Mouse (Mus musculus) kidney, embryonic 15.5 days (tissue): Measurements from ENCODE around the gene Pax7. TPM values are rescaled to one million over a fixed set of nuclear protein-coding genes. Genes with fewer than 3 reads are reported as not detected.

ENCODE experiments used
- ATAC-seq: fragments of 200-750 bp; cut with Nextera tagmentation; replicated peaks from 2 replicates; pipeline ENCODE4 v1.8.0; 2017; ENCODE audit warnings: moderate TSS enrichment; ENCODE audit not compliant: low FRiP score
- H3K27ac ChIP-seq: fragments of 300-500 bp; sonication (generic); 2 replicates; pipeline ENCODE4 v1.5.1; 2015; ENCODE audit warnings: mild to moderate bottlenecking, inconsistent platforms
- H3K27me3 ChIP-seq: fragments of 300-500 bp; sonication (generic); 2 replicates; pipeline ENCODE4 v1.6.1; 2015; ENCODE audit warnings: inconsistent platforms
- H3K36me3 ChIP-seq: fragments of 300-500 bp; sonication (generic); 2 replicates; pipeline ENCODE4 v1.6.1; 2015; ENCODE audit warnings: inconsistent platforms
- H3K4me1 ChIP-seq: fragments of 300-500 bp; sonication (generic); 2 replicates; pipeline ENCODE4 v1.6.1; 2015; ENCODE audit warnings: inconsistent platforms
- H3K4me2 ChIP-seq: fragments of 300-500 bp; sonication (generic); 2 replicates; pipeline ENCODE4 v1.6.1; 2015; ENCODE audit warnings: moderate library complexity, mild to moderate bottlenecking, inconsistent platforms
- H3K4me3 ChIP-seq: fragments of 300-500 bp; sonication (generic); replicated peaks from 2 replicates; pipeline ENCODE4 v1.5.1; 2015; ENCODE audit warnings: mild to moderate bottlenecking, inconsistent platforms
- H3K9ac ChIP-seq: fragments of 300-500 bp; sonication (generic); 2 replicates; pipeline ENCODE4 v1.6.1; 2015; ENCODE audit warnings: mild to moderate bottlenecking, inconsistent platforms
- H3K9me3 ChIP-seq: fragments of 300-500 bp; sonication (generic); replicated peaks from 2 replicates; pipeline ENCODE4 v1.6.1; 2016; ENCODE audit warnings: inconsistent platforms
- WGBS: fragments of 180-500 bp; shearing (Covaris S2); methylation state at CpG from one replicate; pipeline ENCODE4 v1.1.7; 2015; ENCODE audit warnings: mixed read lengths; 5-methylcytosine and 5-hydroxymethylcytosine counted together
- polyA plus RNA-seq: library from polyadenylated mRNA; unstranded; fragments of >200 nt; fragmentation: Nextera tagmentation; extraction: Ambion mirVana; gene quantifications from 2 replicates; pipeline ENCODE4 v1.2.1, GENCODE M21; 2015

Pax7 gene
- polyA plus RNA-seq = 0.05 and 0.10 TPM in 2 replicates

DNA sequence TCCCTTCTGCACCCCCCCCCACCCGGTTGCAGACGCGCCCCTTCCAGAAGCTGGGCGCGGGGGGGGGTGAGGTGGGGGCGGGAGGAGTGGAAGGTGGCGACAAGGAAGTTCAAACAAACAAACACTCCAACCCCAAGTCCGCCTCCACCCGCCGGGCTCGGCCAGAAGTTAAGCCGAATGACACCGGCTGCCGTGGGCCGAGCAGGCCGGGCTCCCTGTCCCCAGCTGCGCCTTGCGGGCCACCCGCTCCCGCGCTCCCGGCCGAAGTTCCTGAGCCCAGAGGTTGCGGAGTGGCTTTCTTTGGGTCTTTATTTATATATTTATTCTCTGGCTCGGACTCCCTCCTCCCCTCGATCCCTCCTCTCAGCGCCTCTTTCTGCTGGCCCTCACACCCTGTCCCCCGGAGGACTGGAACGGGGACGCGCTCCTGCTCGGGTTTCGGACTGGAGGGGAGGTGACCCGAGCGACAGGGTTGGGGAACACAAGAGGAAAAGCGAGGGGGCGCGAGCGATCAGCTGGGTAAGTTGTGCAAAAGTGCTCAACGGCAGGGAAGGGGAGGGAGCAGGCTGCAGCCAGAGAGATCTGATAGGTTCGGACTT, at the start of gene Pax7:
TSS of gene Pax7 (minus strand) at position 493 of the 599 bp plus-strand sequence.
- no peak for ATAC-seq
- Histone ChIP-seq H3K27me3 (peaks cover 100% of the 10 kb centered on the region), H3K27ac (no peak within 1 kb of the TSS), H3K4me3 (peak within 1 kb of the TSS; percentile 27), H3K9ac (no peak within 1 kb of the TSS), H3K9me3 (no peaks in the 10 kb centered on the region), H3K36me3 (no peaks in the 10 kb centered on the region), H3K4me2 (peak within 1 kb of the TSS; percentile 49), H3K4me1 (peaks cover 30% of the 10 kb centered on the region)
- WGBS = 1% methylated on average over 34 of the region's 41 CpGs

DNA sequence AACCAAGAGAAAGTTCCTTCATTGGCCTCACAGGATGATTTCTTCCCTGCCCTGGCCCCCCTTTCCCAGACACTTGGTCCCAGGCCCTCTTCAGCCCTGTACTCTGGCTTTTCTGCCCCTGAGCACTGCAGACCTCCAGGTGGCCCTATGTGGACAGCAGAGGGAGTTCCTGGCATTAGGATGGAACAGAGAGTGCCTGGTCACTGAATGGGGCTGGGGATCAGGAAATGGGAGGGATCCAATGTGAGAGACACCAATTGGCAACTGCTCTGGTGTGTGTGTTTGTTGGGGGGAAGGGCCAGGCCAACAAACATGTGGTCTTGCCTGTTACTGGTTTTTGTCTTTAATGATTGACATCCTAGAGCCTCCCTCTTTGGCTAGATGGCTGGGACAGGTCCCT, 48.5 kb upstream of the Pax7 start:
- no peak overlapping the region for H3K27ac ChIP-seq
- no peak overlapping the region for H3K4me3 ChIP-seq
- no peaks in the 10 kb centered on the region for H3K4me1 ChIP-seq
- H3K9me3 ChIP-seq = no peaks in the 10 kb centered on the region
- ATAC-seq = no peak
- peaks cover 10% of the 10 kb centered on the region for H3K27me3 ChIP-seq
- H3K4me2 ChIP-seq = no peak overlapping the region
- H3K36me3 ChIP-seq = no peaks in the 10 kb centered on the region
- H3K9ac ChIP-seq = no peak overlapping the region

DNA sequence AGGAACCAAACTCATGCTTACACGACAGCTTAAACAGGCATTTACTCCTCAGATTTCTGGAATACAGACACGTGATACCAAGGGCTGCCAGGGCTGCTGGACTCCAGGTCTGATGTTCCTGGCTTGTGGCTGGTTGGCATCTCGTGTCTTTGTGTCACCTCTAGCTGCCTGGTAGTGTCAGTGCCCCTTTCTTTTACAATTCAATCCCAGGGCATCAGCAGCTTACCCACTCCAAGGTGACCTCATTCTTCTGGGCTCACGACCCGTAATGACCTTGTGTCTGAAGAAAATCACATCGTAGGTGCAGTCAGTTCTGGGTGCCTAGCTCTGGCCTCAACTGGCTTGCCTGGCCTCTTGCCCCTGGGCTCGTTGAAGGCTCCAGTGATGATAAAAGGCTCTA, 46.0 kb upstream of the Pax7 start:
- 65% methylated on average over 7 of the region's 7 CpGs for WGBS
- no peaks in the 10 kb centered on the region for H3K9me3 ChIP-seq

DNA sequence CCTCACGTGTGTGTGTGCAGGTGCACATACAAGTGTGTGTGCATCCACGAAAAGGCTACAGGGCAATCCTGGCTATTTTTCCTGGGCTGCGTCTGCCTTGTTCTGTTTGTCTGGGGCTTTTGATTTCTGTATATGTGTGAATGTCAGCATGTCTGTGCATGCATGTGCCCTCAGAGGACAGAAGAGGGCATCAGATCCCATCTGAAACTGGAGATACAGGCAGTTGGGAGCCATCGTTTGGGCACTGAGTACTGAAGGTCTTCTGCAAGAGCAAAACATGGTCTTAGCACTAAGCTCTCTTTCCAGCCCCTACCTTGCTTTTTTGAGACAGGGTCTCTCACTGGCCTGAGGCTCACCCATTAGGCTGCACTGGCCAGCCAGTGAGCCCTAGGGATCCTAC, 45.1 kb upstream of the Pax7 start:
- Histone ChIP-seq H3K27ac (no peak overlapping the region), H3K4me3 (no peak overlapping the region), H3K27me3 (peaks cover 19% of the 10 kb centered on the region), H3K9me3 (no peaks in the 10 kb centered on the region), H3K36me3 (no peaks in the 10 kb centered on the region), H3K4me1 (no peaks in the 10 kb centered on the region), H3K4me2 (no peak overlapping the region), H3K9ac (no peak overlapping the region)
- no peak for ATAC-seq
- 67% methylated on average over 4 of the region's 4 CpGs for WGBS

More for the DNA sequence above, 46.0 kb upstream of the Pax7 start:
- H3K4me1 ChIP-seq = no peaks in the 10 kb centered on the region
- H3K9ac ChIP-seq = no peak overlapping the region
- no peak overlapping the region for H3K4me2 ChIP-seq
- no peaks in the 10 kb centered on the region for H3K36me3 ChIP-seq
- no peak overlapping the region for H3K4me3 ChIP-seq
- no peak for ATAC-seq
- no peak overlapping the region for H3K27ac ChIP-seq
- peaks cover 17% of the 10 kb centered on the region for H3K27me3 ChIP-seq

DNA sequence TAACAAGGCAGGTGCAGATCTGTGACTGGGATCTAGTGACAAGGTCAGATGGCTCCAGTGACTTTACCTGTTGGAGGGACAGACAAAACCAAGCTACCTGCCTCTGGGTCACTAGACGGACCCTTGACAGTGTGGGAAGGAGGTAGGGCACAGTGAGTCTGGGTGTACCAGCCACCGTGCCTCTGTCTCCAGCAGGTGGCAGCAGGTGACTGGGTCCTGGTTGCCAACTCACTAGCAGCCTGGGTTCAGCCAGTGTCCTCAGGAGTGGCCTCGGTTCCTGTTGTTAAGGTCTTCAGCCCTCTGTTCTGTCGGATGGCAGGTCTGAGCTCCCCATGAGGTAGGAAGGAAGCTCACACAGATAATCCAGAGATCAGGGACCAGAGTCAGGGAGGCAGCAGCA, 43.9 kb upstream of the Pax7 start:
- Histone ChIP-seq H3K9me3 (no peaks in the 10 kb centered on the region), H3K4me2 (no peak overlapping the region), H3K27me3 (peaks cover 25% of the 10 kb centered on the region), H3K27ac (no peak overlapping the region), H3K4me3 (no peak overlapping the region), H3K36me3 (no peaks in the 10 kb centered on the region), H3K4me1 (no peaks in the 10 kb centered on the region), H3K9ac (no peak overlapping the region)
- no peak for ATAC-seq
- 6% methylated on average over 4 of the region's 4 CpGs for WGBS

DNA sequence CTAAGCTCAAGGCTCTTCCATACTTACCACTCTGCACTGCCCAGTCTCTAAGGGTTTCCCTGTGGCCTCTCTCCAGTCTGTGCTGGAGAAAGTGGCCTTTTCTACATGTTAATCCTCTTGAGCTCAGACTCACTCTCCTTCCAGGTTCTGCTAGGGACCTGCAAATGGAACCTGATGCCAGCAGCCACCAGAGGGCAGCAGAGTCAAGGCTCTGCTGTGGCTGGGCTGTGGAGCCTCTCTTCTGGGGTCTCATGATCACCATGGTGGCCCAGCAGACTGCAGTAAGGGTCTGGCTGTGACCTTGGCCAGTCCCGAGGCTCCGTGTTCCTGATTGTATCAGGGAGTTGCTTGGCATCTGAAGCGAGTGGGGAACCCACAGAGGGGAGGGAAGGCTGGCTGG, 39.3 kb upstream of the Pax7 start:
- Histone ChIP-seq H3K9me3 (0 out of 2 replicates have a peak, but pooled peaks cover 4% of the 10 kb centered on the region), H3K4me3 (no peak overlapping the region), H3K4me1 (0 out of 2 replicates have a peak, but pooled peaks cover 6% of the 10 kb centered on the region), H3K27me3 (peaks cover 29% of the 10 kb centered on the region), H3K36me3 (no peaks in the 10 kb centered on the region), H3K4me2 (no peak overlapping the region), H3K9ac (no peak overlapping the region), H3K27ac (no peak overlapping the region)
- 5% methylated on average over 3 of the region's 3 CpGs for WGBS
- ATAC-seq = no peak

DNA sequence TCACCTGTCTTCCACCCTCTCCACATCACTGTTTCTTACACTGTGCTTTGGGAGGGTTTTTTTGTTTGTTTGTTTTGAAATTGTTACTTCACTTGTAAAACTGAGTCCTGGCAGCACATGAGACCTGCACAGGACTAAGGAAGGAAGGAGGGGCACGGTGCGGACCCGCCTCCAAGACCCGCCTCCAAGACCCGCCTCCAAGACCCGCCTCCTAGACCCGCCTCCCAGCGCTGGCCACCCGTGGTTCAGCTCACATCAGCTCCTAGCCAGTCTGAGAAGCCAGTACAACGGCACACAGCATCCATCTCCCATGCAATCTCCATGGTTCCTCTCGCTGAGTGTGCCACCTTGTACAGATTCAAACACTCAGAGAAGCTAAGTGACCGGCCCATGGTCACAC, 38.4 kb upstream of the Pax7 start:
- 25% methylated on average over 12 of the region's 12 CpGs for WGBS
- no peak overlapping the region for H3K4me2 ChIP-seq
- H3K4me1 ChIP-seq = 0 out of 2 replicates have a peak, but pooled peaks cover 6% of the 10 kb centered on the region
- no peak overlapping the region for H3K4me3 ChIP-seq
- H3K36me3 ChIP-seq = no peaks in the 10 kb centered on the region
- H3K9ac ChIP-seq = no peak overlapping the region
- H3K27me3 ChIP-seq = peaks cover 27% of the 10 kb centered on the region
- ATAC-seq = no peak
- H3K27ac ChIP-seq = no peak overlapping the region
- 0 out of 2 replicates have a peak, but pooled peaks cover 4% of the 10 kb centered on the region for H3K9me3 ChIP-seq

DNA sequence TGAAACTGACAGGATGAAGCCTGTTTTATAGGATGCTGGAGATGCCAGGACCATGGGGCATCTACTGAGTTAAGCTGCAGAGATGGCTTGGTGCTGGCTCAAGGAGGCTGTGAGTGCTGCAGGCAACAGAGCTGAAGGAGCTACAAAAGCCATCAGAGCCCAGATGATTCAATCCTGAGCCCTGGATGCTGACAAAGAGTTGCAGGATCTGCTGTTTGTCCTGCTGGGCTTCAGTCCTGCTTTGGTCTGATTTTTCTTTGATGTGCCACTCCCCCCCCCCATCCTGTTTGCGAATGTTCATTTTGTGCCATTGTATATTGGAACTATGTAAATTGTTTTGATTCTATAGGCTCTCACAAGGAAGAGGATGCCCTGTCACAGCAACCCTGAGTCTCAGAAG, 29.9 kb upstream of the Pax7 start:
- 90% methylated on average over 1 of the region's 1 CpGs for WGBS
- Histone ChIP-seq H3K4me2 (no peak overlapping the region), H3K4me1 (no peaks in the 10 kb centered on the region), H3K36me3 (no peaks in the 10 kb centered on the region), H3K9ac (no peak overlapping the region), H3K9me3 (0 out of 2 replicates have a peak, but pooled peaks cover 2% of the 10 kb centered on the region), H3K4me3 (no peak overlapping the region), H3K27ac (no peak overlapping the region), H3K27me3 (peaks cover 17% of the 10 kb centered on the region)
- ATAC-seq = no peak

DNA sequence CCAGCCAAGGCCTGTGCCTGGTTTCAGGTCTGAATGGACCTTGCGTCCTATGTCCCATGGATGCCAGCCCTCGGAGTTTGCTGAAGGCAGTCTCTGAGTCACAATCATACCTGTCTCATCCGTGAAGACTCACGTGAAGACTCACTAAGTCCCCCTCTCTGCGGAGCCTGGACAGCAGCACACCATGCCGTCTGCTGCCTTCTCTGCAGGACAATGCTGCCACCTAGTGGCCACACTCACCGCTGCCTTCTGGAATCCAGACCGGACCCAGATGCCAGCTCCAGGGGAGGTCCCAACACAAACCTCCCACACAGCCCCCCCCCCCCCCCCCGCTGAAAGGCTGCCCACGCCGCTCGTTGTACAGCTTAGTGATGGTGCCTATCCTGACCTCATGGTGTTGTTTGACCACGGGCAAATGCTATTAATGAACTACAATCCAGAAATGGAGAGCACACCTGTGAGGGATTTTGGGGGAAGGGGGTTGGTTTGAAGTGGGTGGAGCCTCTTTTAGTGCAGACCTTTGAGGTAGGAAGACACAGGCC, 25.4 kb upstream of the Pax7 start:
- Histone ChIP-seq H3K9ac (no peak overlapping the region), H3K36me3 (no peaks in the 10 kb centered on the region), H3K4me2 (no peak overlapping the region), H3K9me3 (no peaks in the 10 kb centered on the region), H3K4me3 (no peak overlapping the region), H3K27ac (no peak overlapping the region), H3K4me1 (no peaks in the 10 kb centered on the region), H3K27me3 (peaks cover 57% of the 10 kb centered on the region)
- 0 out of 2 replicates have a peak, but pooled peaks have one; percentile 15 for ATAC-seq
- 4% methylated on average over 13 of the region's 13 CpGs for WGBS

DNA sequence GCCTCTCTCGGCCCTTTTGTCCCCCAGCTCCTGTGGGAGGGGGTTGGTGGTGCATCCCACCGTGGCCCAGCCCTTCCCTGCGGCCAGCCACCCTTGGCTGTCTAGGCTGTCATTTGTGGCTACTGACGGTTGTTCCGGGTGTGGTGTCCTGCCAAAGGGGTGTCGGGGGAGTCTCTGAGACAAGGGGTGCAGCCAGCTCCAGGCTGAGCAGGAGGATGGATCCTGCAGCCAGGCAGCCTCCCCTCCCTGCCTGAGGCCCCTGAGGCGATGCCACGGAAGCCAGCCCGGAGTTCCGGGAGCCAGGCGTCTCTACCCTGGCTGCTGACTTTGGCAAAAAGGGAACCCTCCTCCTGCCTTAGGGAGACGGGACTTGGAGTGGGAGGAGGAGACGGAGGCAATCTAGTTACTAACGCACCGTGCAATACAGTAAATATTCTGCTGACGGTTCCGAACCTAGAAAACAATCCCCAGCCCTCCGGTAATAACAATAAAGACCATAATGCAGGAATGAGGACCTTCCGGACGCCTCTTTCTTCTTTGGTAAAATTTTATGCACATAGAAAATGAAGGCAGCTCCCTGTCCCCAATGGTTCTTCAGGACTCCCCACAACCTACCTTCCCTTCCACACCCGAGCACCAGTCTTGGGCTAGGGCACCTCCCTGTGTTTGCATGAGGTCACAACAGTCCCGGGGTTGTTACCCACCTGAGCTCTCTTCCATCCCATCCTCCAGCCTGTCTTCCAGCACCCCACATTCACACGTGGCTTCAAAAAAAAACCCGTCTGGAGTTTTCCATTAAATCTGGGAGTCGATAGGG, 19.1 kb upstream of the Pax7 start:
- peak overlapping the region; percentile 19; the same call in 1 of the 2 replicates for H3K4me2 ChIP-seq
- WGBS = 1% methylated on average over 25 of the region's 25 CpGs
- 0 out of 2 replicates have a peak overlapping the region, but pooled peaks have one; percentile 3 for H3K4me3 ChIP-seq
- H3K9me3 ChIP-seq = no peaks in the 10 kb centered on the region
- H3K27me3 ChIP-seq = peaks cover 93% of the 10 kb centered on the region
- 0 out of 2 replicates have a peak, but pooled peaks have one; percentile 25 for ATAC-seq
- no peaks in the 10 kb centered on the region for H3K36me3 ChIP-seq
- no peak overlapping the region for H3K27ac ChIP-seq
- H3K9ac ChIP-seq = no peak overlapping the region
- H3K4me1 ChIP-seq = peaks cover 7% of the 10 kb centered on the region

DNA sequence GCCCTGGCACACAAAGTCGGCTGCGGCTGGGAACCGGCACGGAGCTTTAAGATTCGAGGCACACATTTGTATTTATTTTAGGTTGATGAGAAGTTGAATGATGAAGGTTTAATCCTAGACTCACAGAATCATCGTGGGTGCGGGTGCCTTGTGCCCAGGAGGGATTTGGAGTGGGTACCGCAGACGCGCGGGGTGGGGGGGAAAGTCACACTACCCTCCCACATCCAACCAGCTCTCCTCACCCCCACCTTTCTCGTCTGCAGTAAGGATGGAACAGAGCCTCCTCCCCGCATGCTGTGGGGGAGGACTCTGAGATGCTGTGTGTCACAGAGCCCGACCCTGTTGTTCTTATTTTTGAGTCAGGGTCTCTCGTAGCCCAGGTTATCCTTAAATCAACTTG, 18.1 kb upstream of the Pax7 start:
- H3K9me3 ChIP-seq = no peaks in the 10 kb centered on the region
- no peak overlapping the region for H3K27ac ChIP-seq
- H3K9ac ChIP-seq = no peak overlapping the region
- 13% methylated on average over 15 of the region's 15 CpGs for WGBS
- no peak overlapping the region for H3K4me3 ChIP-seq
- peaks cover 98% of the 10 kb centered on the region for H3K27me3 ChIP-seq
- H3K4me1 ChIP-seq = peaks cover 7% of the 10 kb centered on the region
- H3K36me3 ChIP-seq = no peaks in the 10 kb centered on the region
- ATAC-seq = no peak
- no peak overlapping the region for H3K4me2 ChIP-seq

DNA sequence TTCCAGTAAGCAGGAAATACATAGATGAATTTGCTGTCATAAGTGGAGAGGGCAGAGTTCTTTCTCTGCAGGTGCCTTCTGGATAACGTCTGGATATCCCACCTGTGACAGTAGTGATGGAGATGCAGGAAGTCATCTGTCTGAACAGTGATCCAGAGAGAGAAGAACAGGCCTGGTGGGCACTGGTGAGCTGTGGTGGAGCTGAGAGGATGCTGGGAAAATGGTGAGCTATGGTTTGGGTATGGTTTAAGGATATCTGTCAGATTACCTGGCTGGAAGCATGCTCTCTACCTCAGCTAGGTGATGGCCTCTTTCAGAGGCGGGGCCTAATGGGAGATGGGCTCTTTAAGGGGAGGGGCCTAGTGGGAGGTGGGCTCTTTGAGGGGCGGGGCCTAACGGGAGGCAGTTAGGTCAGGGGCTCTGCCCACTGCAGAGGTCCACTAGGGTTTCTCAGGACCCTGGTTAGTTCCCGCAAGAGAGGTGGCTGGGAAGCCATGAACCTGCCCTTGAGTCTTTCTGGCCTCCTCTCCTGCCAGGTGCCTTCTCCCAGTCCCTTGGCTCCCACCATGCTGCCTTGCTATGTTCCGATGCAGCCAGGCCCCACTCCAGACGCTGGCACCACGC, 17.3 kb upstream of the Pax7 start:
- Histone ChIP-seq H3K4me2 (no peak overlapping the region), H3K4me3 (no peak overlapping the region), H3K27me3 (peaks cover 98% of the 10 kb centered on the region), H3K9ac (no peak overlapping the region), H3K36me3 (no peaks in the 10 kb centered on the region), H3K4me1 (peaks cover 7% of the 10 kb centered on the region), H3K27ac (no peak overlapping the region), H3K9me3 (no peaks in the 10 kb centered on the region)
- WGBS = 14% methylated on average over 8 of the region's 8 CpGs
- no peak for ATAC-seq
